Mouse (Mus musculus) testis, adult 2 months (tissue): ENCODE results near the gene Bcl2a1c. TPM values are rescaled to one million over a fixed set of nuclear protein-coding genes. Genes with fewer than 3 reads are reported as not detected.
"Not testable (repeated sequence)": the region's sequence is repeated elsewhere in the genome, so short reads cannot be mapped to it uniquely, and the experiment has no call there.

Experiments used
- H3K27ac ChIP-seq: fragments of 200-500 bp; 2 replicates; pipeline ENCODE4 v1.5.1; 2012; ENCODE audit warnings: low read depth, low read length; ENCODE audit not compliant: control insufficient read depth, insufficient read depth
- H3K27me3 ChIP-seq: fragments of 200-500 bp; 2 replicates; pipeline ENCODE4 v1.6.1; 2012; ENCODE audit warnings: mild to moderate bottlenecking, low read length, moderate library complexity; ENCODE audit not compliant: control insufficient read depth, insufficient read depth
- H3K36me3 ChIP-seq: fragments of 200-500 bp; 2 replicates; pipeline ENCODE4 v1.6.1; 2012; ENCODE audit warnings: mild to moderate bottlenecking, low read length; ENCODE audit not compliant: control insufficient read depth, insufficient read depth
- H3K4me1 ChIP-seq: fragments of 200-500 bp; 2 replicates; pipeline ENCODE4 v1.6.1; 2012; ENCODE audit warnings: low read length; ENCODE audit not compliant: control insufficient read depth, insufficient read depth
- H3K4me3 ChIP-seq: fragments of 200-500 bp; 2 replicates; pipeline ENCODE4 v1.5.1; 2012; ENCODE audit warnings: low read depth, mild to moderate bottlenecking, low read length, moderate library complexity, mixed read lengths; ENCODE audit not compliant: control insufficient read depth
- CTCF ChIP-seq: fragments of 200-500 bp; IDR thresholded peaks from 2 replicates; pipeline ENCODE4 v1.5.1; 2012; ENCODE audit warnings: low read depth, mild to moderate bottlenecking, inconsistent platforms, low read length, moderate library complexity; ENCODE audit not compliant: control insufficient read depth, insufficient read depth, insufficient replicate concordance
- POLR2A ChIP-seq: fragments of 200-500 bp; IDR thresholded peaks from 2 replicates; pipeline ENCODE4 v1.6.1; 2012; ENCODE audit warnings: low read depth, mild to moderate bottlenecking, inconsistent platforms, low read length, moderate library complexity; ENCODE audit not compliant: control insufficient read depth
- polyA plus RNA-seq: library from polyadenylated mRNA; depleted of rRNA; stranded (reverse); fragments of >200 nt; gene quantifications from 2 replicates; pipeline ENCODE4 v1.2.3, GENCODE M21; 2012; rRNA removed

Bcl2a1c gene
- polyA plus RNA-seq, result not detected in 2 replicates

- H3K4me3 ChIP-seq, H3K36me3 ChIP-seq, H3K27me3 ChIP-seq, H3K27ac ChIP-seq, H3K4me1 ChIP-seq: not testable (repeated sequence)
Observed at GRCm38 (mm10) chr9:114329855-114330254, at the start of gene Bcl2a1c. Gene Bcl2a1c (plus strand): TSS chr9:114330135.

GRCm38 (mm10) chr9:114305957-114306356 is 24.0 kb upstream of the Bcl2a1c start:
- H3K36me3 ChIP-seq, H3K27ac ChIP-seq, H3K4me1 ChIP-seq, H3K27me3 ChIP-seq, H3K4me3 ChIP-seq: not testable (repeated sequence)

- H3K27ac ChIP-seq, H3K4me3 ChIP-seq, H3K4me1 ChIP-seq, H3K27me3 ChIP-seq, H3K36me3 ChIP-seq: not testable (repeated sequence)
Observed at GRCm38 (mm10) chr9:114311752-114312151, 18.2 kb upstream of the Bcl2a1c start.

DNA sequence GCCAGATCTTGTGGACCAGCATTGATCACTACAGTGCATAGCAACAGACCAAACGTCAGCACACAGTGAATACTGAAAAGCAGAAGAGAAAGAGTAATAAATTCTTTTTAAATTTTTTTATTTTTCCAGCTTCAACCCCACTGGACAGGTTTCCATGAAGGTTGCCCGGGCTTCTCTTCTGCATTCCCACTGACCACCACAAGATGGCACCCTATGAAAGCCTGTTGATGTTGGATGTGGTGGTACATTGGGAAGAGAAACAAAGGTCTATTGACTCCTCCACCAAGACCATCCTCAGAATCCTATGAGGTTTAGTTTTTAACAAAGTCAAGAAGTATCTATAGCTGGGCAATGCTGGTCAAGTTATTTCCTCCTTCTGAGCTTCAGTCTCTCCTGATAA is 11.9 kb upstream of the Bcl2a1c start:
- no peaks in the 10 kb centered on the region for H3K4me1 ChIP-seq
- no peaks in the 10 kb centered on the region for H3K27me3 ChIP-seq
- no peak overlapping the region; the same call in 1 of the 2 replicates for H3K4me3 ChIP-seq
- no peak overlapping the region for H3K27ac ChIP-seq
- no peaks in the 10 kb centered on the region for H3K36me3 ChIP-seq
- TF ChIP-seq CTCF (0 out of 2 replicates have a peak, but pooled peaks have one; percentile 18), POLR2A (no peak)

GRCm38 (mm10) chr9:114326011-114326748 is 3.8 kb upstream of the Bcl2a1c start:
- Histone ChIP-seq H3K4me1 (no peaks in the 10 kb centered on the region), H3K4me3 (no peak overlapping the region), H3K36me3 (no peaks in the 10 kb centered on the region), H3K27ac (no peak overlapping the region), H3K27me3 (no peaks in the 10 kb centered on the region)
- TF ChIP-seq POLR2A (no peak), CTCF (no peak)

DNA sequence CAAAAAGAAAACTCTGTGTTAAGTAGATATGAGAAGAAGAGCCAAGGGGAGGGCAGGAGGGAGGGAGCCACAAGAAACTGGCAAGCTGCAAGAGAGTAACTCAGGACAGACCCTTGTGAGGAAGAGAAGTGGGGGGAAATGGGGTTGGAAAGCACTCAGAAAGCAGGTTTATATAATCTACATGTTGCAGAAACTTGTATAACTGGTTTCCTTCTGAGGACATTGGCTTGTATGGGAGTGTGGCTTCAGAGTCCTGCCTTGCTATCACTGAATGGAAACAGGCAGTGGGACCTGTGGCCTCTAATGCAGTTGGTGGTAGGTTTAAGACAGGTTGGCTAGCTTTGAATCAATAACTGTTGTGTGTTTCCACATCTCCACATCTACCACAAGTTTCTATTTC is 1.6 kb upstream of the Bcl2a1c start:
- not testable (repeated sequence) for H3K4me3 ChIP-seq, H3K36me3 ChIP-seq, H3K4me1 ChIP-seq, H3K27ac ChIP-seq, H3K27me3 ChIP-seq

- H3K4me1 ChIP-seq, result peaks cover 4% of the 10 kb centered on the region; the same call in 1 of the 2 replicates
- H3K36me3 ChIP-seq, result no peaks in the 10 kb centered on the region; the same call in 1 of the 2 replicates
- peak overlapping the region; percentile 99 for H3K27ac ChIP-seq
- H3K27me3 ChIP-seq, result no peaks in the 10 kb centered on the region
- TF ChIP-seq CTCF (no peak), POLR2A (peak; percentile 65)
- H3K4me3 ChIP-seq, result peak overlapping the region; percentile 95
Observed at GRCm38 (mm10) chr9:114367783-114368470, 38.0 kb downstream of the Bcl2a1c start.

DNA sequence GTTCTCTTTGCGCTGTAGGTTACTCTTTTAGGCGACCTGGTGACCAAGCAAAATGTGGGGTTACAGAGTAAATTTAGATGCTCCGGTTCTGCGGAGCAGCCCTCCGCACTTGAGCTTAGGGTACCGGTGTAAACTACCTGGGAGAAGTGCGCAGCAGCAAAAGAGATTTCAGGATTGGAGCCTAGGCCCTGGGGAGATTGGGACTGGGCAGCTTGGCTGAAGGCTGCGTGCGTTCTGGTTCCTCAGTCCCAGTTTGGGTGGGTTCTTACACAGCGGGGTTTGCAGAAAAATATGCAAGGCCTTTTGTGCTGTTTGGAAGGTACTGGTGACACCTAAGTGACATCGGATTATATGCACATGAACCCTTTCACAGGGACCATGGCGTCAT is 38.5 kb downstream of the Bcl2a1c start:
- Histone ChIP-seq H3K27me3 (no peaks in the 10 kb centered on the region), H3K4me1 (peaks cover 4% of the 10 kb centered on the region; the same call in 1 of the 2 replicates), H3K4me3 (peak overlapping the region; percentile 95), H3K27ac (peak overlapping the region; percentile 99), H3K36me3 (no peaks in the 10 kb centered on the region; the same call in 1 of the 2 replicates)
- TF ChIP-seq POLR2A, result no peak
- no peak for TF ChIP-seq CTCF

GRCm38 (mm10) chr9:114369389-114369788 is 39.5 kb downstream of the Bcl2a1c start:
- peak overlapping the region; percentile 2 for H3K4me3 ChIP-seq
- not testable (repeated sequence) for H3K4me1 ChIP-seq, H3K36me3 ChIP-seq, H3K27me3 ChIP-seq, H3K27ac ChIP-seq

DNA sequence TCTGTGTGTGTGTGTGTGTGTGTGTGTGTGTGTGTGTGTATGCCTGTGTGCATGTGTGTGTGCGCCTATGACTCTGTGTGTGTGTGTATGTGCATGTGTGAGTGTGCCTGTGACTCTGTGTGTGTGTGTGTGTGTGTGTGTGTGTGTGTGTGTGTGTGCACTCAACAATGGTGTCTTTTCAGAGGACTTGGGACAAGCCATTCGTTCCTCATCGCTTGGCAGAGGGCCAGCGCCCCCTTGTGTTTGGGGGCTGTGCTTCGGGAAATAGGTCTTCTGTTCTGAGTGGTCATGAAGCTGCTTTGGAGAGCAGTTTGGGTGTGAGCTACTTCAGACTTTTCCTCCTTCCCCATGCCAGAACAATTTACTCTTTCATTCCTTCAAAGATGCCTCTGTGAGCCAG is 41.8 kb downstream of the Bcl2a1c start:
- H3K36me3 ChIP-seq, H3K27me3 ChIP-seq, H3K4me3 ChIP-seq, H3K4me1 ChIP-seq, H3K27ac ChIP-seq: not testable (repeated sequence)
